Mouse (Mus musculus): ENCODE measurements around the gene Wdr4. TPM values are rescaled to one million over a fixed set of nuclear protein-coding genes. Genes with fewer than 3 reads are reported as not detected.

Gene Wdr4
- 26.1 TPM for polyA plus RNA-seq (2012; fragmentation: generic; extraction: Trizol)

DNA sequence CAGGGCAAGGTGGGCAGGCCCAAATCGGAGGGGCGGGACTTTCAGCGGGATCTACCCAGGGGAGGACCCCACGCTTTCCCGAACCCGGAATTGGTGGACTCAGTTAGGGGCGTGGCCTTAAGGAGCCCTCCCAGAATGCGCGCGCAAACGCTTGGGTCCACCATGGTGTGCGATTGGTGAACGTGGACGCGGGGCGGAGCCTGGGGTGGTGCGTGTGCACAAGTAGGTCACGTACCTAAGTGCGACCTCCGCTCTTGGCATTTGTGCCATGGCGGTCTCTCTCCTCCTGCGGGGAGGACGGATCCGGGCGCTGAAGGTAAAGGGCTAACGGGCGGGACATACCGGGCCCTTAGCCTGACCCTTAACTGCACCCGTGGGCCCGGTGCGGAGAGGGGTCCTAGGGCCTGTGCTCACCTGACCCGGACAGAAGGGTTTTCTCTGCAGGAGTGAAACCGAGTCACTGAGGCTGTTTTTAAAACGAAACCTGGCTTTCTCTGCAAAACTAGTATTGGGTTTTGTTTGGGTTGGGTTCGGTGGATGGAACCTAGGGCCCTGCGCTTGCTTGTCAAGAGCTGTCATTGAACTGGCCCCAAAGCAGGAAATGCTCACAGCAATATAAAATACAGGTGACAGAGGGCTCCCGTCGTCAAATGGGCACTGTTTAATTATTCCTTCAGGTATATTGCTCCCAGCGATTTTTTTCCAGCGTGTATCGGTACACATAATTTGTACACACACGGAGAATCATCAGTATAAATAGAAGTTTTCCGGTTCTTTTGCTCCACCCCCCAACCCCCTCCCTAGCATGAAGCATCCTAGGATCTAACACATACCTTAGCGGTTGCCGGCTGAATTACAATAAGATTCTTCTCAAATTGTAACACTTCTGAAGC is at the start of gene Wdr4, which contains the start of gene Ndufv3:
Wdr4 (minus strand) TSS at position 35 of the 893 bp plus-strand sequence.
Ndufv3 (plus strand) TSS at position 170 of the 893 bp plus-strand sequence.
- H3K36me3 ChIP-seq (ENCODE audit: control insufficient read depth, insufficient read depth) = no peaks in the 10 kb centered on the region
- peak within 1 kb of the TSS; percentile 72 for H3K4me2 ChIP-seq (ENCODE audit: low read depth)
- peak within 1 kb of the TSS; percentile 65 for H3K4me3 ChIP-seq
- no peaks in the 10 kb centered on the region for H3K27me3 ChIP-seq (ENCODE audit: control insufficient read depth, insufficient read depth, insufficient read length)
- no peak within 1 kb of the TSS for H3ac ChIP-seq (ENCODE audit: control insufficient read depth, insufficient read length)
- TF ChIP-seq POLR2AphosphoS2 (IDR thresholded peaks at IDR 0.05; ENCODE audit: insufficient read length, low read depth) (peak; percentile 96), MYOG (IDR thresholded peaks at IDR 0.05; ENCODE audit: control insufficient read depth in 1 of 3, insufficient read depth in 1 of 3, insufficient read length in 2 of 3, low read depth in 2 of 3) (no peak), POLR2A (IDR thresholded peaks at IDR 0.05; ENCODE audit: insufficient read length, low read depth) (peak; percentile 96), USF1 (IDR thresholded peaks at IDR 0.05; ENCODE audit: low read depth) (no peak), E2F4 (IDR thresholded peaks at IDR 0.05; ENCODE audit: insufficient read depth) (no peak), TCF3 (IDR thresholded peaks at IDR 0.05; ENCODE audit: insufficient read length, low read depth) (no peak), CEBPB (IDR thresholded peaks at IDR 0.05; ENCODE audit: insufficient read depth, poor library complexity, severe bottlenecking) (no peak), MAX (IDR thresholded peaks at IDR 0.05; ENCODE audit: low read depth) (no peak), REST (IDR thresholded peaks at IDR 0.05; ENCODE audit: insufficient read depth, insufficient read length) (no peak), MYOD1 (IDR thresholded peaks at IDR 0.05; ENCODE audit: control insufficient read depth in 1 of 3, insufficient read length in 2 of 3, low read depth in 2 of 3) (no peak), SRF (IDR thresholded peaks at IDR 0.05; ENCODE audit: control insufficient read depth, insufficient read length, low read depth) (peak; percentile 59), TCF12 (IDR thresholded peaks at IDR 0.05; ENCODE audit: insufficient read depth, poor library complexity, severe bottlenecking) (no peak)
- no peaks in the 10 kb centered on the region for H3K79me2 ChIP-seq (ENCODE audit: control insufficient read depth, insufficient read depth)

DNA sequence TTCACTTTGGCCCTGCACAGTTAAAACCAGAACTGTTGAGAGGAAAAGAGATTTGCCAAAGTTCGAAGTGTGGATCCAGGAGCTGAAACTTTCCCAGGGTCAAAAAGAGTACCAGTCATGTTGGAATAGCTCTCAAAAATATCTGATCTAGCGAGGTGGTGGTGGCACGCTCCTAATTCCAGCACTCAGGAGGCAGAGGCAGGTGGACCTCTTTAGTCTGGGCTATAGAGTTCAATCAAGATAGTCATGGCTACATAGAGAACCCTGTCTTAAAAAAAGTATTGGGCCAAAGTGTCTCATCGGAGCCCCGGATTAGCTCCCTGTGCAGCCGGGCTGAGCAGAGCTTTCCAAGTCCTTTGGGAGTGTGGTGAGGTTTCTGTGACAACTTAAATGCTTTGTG is 46.5 kb upstream of the Wdr4 start:
- Histone ChIP-seq H3K4me2 (ENCODE audit: low read depth) (peak overlapping the region; percentile 94), H3K4me3 (peak overlapping the region; percentile 48), H3ac (ENCODE audit: control insufficient read depth, insufficient read length) (no peak overlapping the region), H3K27me3 (ENCODE audit: control insufficient read depth, insufficient read depth, insufficient read length) (no peaks in the 10 kb centered on the region), H3K36me3 (ENCODE audit: control insufficient read depth, insufficient read depth) (no peaks in the 10 kb centered on the region), H3K79me2 (ENCODE audit: control insufficient read depth, insufficient read depth) (peaks cover 48% of the 10 kb centered on the region)
- TF ChIP-seq REST (IDR thresholded peaks at IDR 0.05; ENCODE audit: insufficient read depth, insufficient read length) (no peak), E2F4 (IDR thresholded peaks at IDR 0.05; ENCODE audit: insufficient read depth) (no peak), CEBPB (IDR thresholded peaks at IDR 0.05; ENCODE audit: insufficient read depth, poor library complexity, severe bottlenecking) (no peak), TCF12 (IDR thresholded peaks at IDR 0.05; ENCODE audit: insufficient read depth, poor library complexity, severe bottlenecking) (no peak), POLR2AphosphoS2 (IDR thresholded peaks at IDR 0.05; ENCODE audit: insufficient read length, low read depth) (no peak), TCF3 (IDR thresholded peaks at IDR 0.05; ENCODE audit: insufficient read length, low read depth) (no peak), MYOD1 (IDR thresholded peaks at IDR 0.05; ENCODE audit: control insufficient read depth in 1 of 3, insufficient read length in 2 of 3, low read depth in 2 of 3) (no peak), POLR2A (IDR thresholded peaks at IDR 0.05; ENCODE audit: insufficient read length, low read depth) (no peak), MAX (IDR thresholded peaks at IDR 0.05; ENCODE audit: low read depth) (no peak), SRF (IDR thresholded peaks at IDR 0.05; ENCODE audit: control insufficient read depth, insufficient read length, low read depth) (no peak), MYOG (IDR thresholded peaks at IDR 0.05; ENCODE audit: control insufficient read depth in 1 of 3, insufficient read depth in 1 of 3, insufficient read length in 2 of 3, low read depth in 2 of 3) (no peak), USF1 (IDR thresholded peaks at IDR 0.05; ENCODE audit: low read depth) (no peak)

GRCm38 (mm10) chr17:31565141-31566056 is 45.6 kb upstream of the Wdr4 start:
- H3ac ChIP-seq (ENCODE audit: control insufficient read depth, insufficient read length) = peak overlapping the region; percentile 81

GRCm38 (mm10) chr17:31564858-31565140 is 45.0 kb upstream of the Wdr4 start:
- no peaks in the 10 kb centered on the region for H3K36me3 ChIP-seq (ENCODE audit: control insufficient read depth, insufficient read depth)
- peak overlapping the region; percentile 48 for H3K4me3 ChIP-seq
- TF ChIP-seq MAX (IDR thresholded peaks at IDR 0.05; ENCODE audit: low read depth) (no peak), TCF12 (IDR thresholded peaks at IDR 0.05; ENCODE audit: insufficient read depth, poor library complexity, severe bottlenecking) (no peak), POLR2A (IDR thresholded peaks at IDR 0.05; ENCODE audit: insufficient read length, low read depth) (peak; percentile 62), REST (IDR thresholded peaks at IDR 0.05; ENCODE audit: insufficient read depth, insufficient read length) (no peak), E2F4 (IDR thresholded peaks at IDR 0.05; ENCODE audit: insufficient read depth) (no peak), TCF3 (IDR thresholded peaks at IDR 0.05; ENCODE audit: insufficient read length, low read depth) (peak; percentile 89), SRF (IDR thresholded peaks at IDR 0.05; ENCODE audit: control insufficient read depth, insufficient read length, low read depth) (no peak), POLR2AphosphoS2 (IDR thresholded peaks at IDR 0.05; ENCODE audit: insufficient read length, low read depth) (peak; percentile 4), USF1 (IDR thresholded peaks at IDR 0.05; ENCODE audit: low read depth) (no peak), CEBPB (IDR thresholded peaks at IDR 0.05; ENCODE audit: insufficient read depth, poor library complexity, severe bottlenecking) (no peak), MYOD1 (IDR thresholded peaks at IDR 0.05; ENCODE audit: control insufficient read depth in 1 of 3, insufficient read length in 2 of 3, low read depth in 2 of 3) (peak in 1 of 3 experiments; percentile 35), MYOG (IDR thresholded peaks at IDR 0.05; ENCODE audit: control insufficient read depth in 1 of 3, insufficient read depth in 1 of 3, insufficient read length in 2 of 3, low read depth in 2 of 3) (no peak)
- peaks cover 44% of the 10 kb centered on the region for H3K79me2 ChIP-seq (ENCODE audit: control insufficient read depth, insufficient read depth)
- H3K4me2 ChIP-seq (ENCODE audit: low read depth) = no peak overlapping the region
- H3K27me3 ChIP-seq (ENCODE audit: control insufficient read depth, insufficient read depth, insufficient read length) = no peaks in the 10 kb centered on the region
- peak overlapping the region; percentile 81 for H3ac ChIP-seq (ENCODE audit: control insufficient read depth, insufficient read length)

More at GRCm38 (mm10) chr17:31565141-31566056, 45.6 kb upstream of the Wdr4 start:
- Histone ChIP-seq H3K27me3 (ENCODE audit: control insufficient read depth, insufficient read depth, insufficient read length) (no peaks in the 10 kb centered on the region), H3K36me3 (ENCODE audit: control insufficient read depth, insufficient read depth) (no peaks in the 10 kb centered on the region), H3K4me3 (peak overlapping the region; percentile 48), H3K4me2 (ENCODE audit: low read depth) (peak overlapping the region; percentile 94), H3K79me2 (ENCODE audit: control insufficient read depth, insufficient read depth) (peaks cover 48% of the 10 kb centered on the region)
- TF ChIP-seq MAX (IDR thresholded peaks at IDR 0.05; ENCODE audit: low read depth) = no peak
- no peak for TF ChIP-seq TCF3 (IDR thresholded peaks at IDR 0.05; ENCODE audit: insufficient read length, low read depth)
- no peak for TF ChIP-seq CEBPB (IDR thresholded peaks at IDR 0.05; ENCODE audit: insufficient read depth, poor library complexity, severe bottlenecking)

All from myocyte (in vitro differentiated cells).